Mouse (Mus musculus): ENCODE data around the gene Cdk6. TPM values are rescaled to one million over a fixed set of nuclear protein-coding genes. Genes with fewer than 3 reads are reported as not detected.

The Cdk6 gene
- total and polyA plus RNA-seq, 3 experiments, result 79.0 to 318 (median 197) TPM

- TF ChIP-seq BHLHE40 (IDR thresholded peaks at IDR 0.05; ENCODE audit: borderline replicate concordance, low read depth, low read length) (peak; percentile 91), GATA1 (IDR thresholded peaks at IDR 0.05; ENCODE audit: low read depth, low read length) (peak; percentile 96), NELFE (IDR thresholded peaks at IDR 0.05; ENCODE audit: low read depth, low read length) (peak; percentile 56), MEF2A (IDR thresholded peaks at IDR 0.05; ENCODE audit: extremely low read depth, insufficient replicate concordance, low read depth, low read length, poor library complexity, severe bottlenecking) (peak; percentile 47; the same call in 1 of the 2 replicates), SMC3 (IDR thresholded peaks at IDR 0.05; ENCODE audit: low read depth, low read length) (no peak), MAZ (IDR thresholded peaks at IDR 0.05; ENCODE audit: low read depth, low read length) (peak; percentile 74), ETS1 (IDR thresholded peaks at IDR 0.05; ENCODE audit: low read depth, low read length) (peak; percentile 98), MYC (IDR thresholded peaks at IDR 0.05; ENCODE audit: low read depth, low read length) (peak; percentile 89), CHD2 (IDR thresholded peaks at IDR 0.05; ENCODE audit: low read length) (no peak), MAX (IDR thresholded peaks at IDR 0.05; ENCODE audit: low read length) (peak; percentile 87), USF1 (IDR thresholded peaks at IDR 0.05; ENCODE audit: low read depth, low read length) (peak; percentile 90), SIN3A (IDR thresholded peaks at IDR 0.05; ENCODE audit: low read length) (peak; percentile 95), ZNF384 (IDR thresholded peaks at IDR 0.05; ENCODE audit: low read depth, low read length) (peak; percentile 46; the same call in 1 of the 2 replicates), TAL1 (IDR thresholded peaks at IDR 0.05; ENCODE audit: low read length) (peak; percentile 46), EP300 (IDR thresholded peaks at IDR 0.05; ENCODE audit: low read depth in 1 of 2, low read length in 2 of 2) (peak; percentile 85 to 95), UBTF (IDR thresholded peaks at IDR 0.05; ENCODE audit: borderline replicate concordance, insufficient read depth, low read depth, low read length) (no peak)
These were observed 173.6 kb downstream of the Cdk6 start (continued) for GRCm38 (mm10) chr5:3514901-3515311.

- H3K27me3 ChIP-seq (ENCODE audit: control insufficient read depth in 1 of 2, insufficient read depth in 2 of 2, low read length in 2 of 2), result no peaks in the 10 kb centered on the region
- peak overlapping the region; percentile 55 for H3K9ac ChIP-seq (ENCODE audit: control insufficient read depth, low read depth, low read length, poor library complexity, severe bottlenecking)
- H3K79me2 ChIP-seq (ENCODE audit: control insufficient read depth, insufficient read depth, low read length, poor library complexity), result peaks cover 12% of the 10 kb centered on the region; the same call in 1 of the 2 replicates
- H3K4me3 ChIP-seq (ENCODE audit: control insufficient read depth in 1 of 2, insufficient read depth in 1 of 2, low read depth in 2 of 2, low read length in 2 of 2), result peak overlapping the region; percentile 25 to 56; a peak in 3 of 4 replicates
- H3K4me1 ChIP-seq (ENCODE audit: control insufficient read depth in 1 of 2, insufficient read depth in 2 of 2, low read length in 2 of 2), result peaks cover 36 to 46% of the 10 kb centered on the region in 2 experiments
- no peak for DNase-seq (ENCODE audit: low read depth, low spot score)
- H3K36me3 ChIP-seq (ENCODE audit: control insufficient read depth in 1 of 2, insufficient read depth in 2 of 2, low read length in 2 of 2), result peaks cover 44 to 62% of the 10 kb centered on the region in 2 experiments
- no peak for TF ChIP-seq TBP (IDR thresholded peaks at IDR 0.05; ENCODE audit: low read depth, low read length)
- TF ChIP-seq ELF1 (IDR thresholded peaks at IDR 0.05; ENCODE audit: low read depth, low read length), result no peak
- no peak for TF ChIP-seq NELFE (IDR thresholded peaks at IDR 0.05; ENCODE audit: low read depth, low read length)
- TF ChIP-seq ZC3H11A (IDR thresholded peaks at IDR 0.05; ENCODE audit: low read depth, low read length), result no peak
- no peak for TF ChIP-seq MYC (IDR thresholded peaks at IDR 0.05; ENCODE audit: low read depth, low read length)
- no peak for TF ChIP-seq TAL1 (IDR thresholded peaks at IDR 0.05; ENCODE audit: low read length)
- TF ChIP-seq HCFC1 (IDR thresholded peaks at IDR 0.05; ENCODE audit: low read depth, low read length), result 0 out of 2 replicates have a peak, but pooled peaks have one; percentile 28
- TF ChIP-seq SMC3 (IDR thresholded peaks at IDR 0.05; ENCODE audit: low read depth, low read length), result no peak
- no peak for TF ChIP-seq SIN3A (IDR thresholded peaks at IDR 0.05; ENCODE audit: low read length)
- TF ChIP-seq MAFK (IDR thresholded peaks at IDR 0.05; ENCODE audit: borderline replicate concordance, low read depth, low read length), result no peak
- peak in 1 of 2 experiments; percentile 44; a peak in 1 of 4 replicates for TF ChIP-seq POLR2A (IDR thresholded peaks at IDR 0.05; ENCODE audit: control insufficient read depth in 1 of 2, insufficient read depth in 1 of 2, low read depth in 1 of 2, low read length in 2 of 2, poor library complexity in 1 of 2)
- no peak for TF ChIP-seq MEF2A (IDR thresholded peaks at IDR 0.05; ENCODE audit: extremely low read depth, insufficient replicate concordance, low read depth, low read length, poor library complexity, severe bottlenecking)
- TF ChIP-seq MAX (IDR thresholded peaks at IDR 0.05; ENCODE audit: low read length), result peak; percentile 23; the same call in 1 of the 2 replicates
- TF ChIP-seq MAZ (IDR thresholded peaks at IDR 0.05; ENCODE audit: low read depth, low read length), result no peak
- peak; percentile 49; the same call in 1 of the 2 replicates for TF ChIP-seq GATA1 (IDR thresholded peaks at IDR 0.05; ENCODE audit: low read depth, low read length)
- TF ChIP-seq RAD21 (IDR thresholded peaks at IDR 0.05; ENCODE audit: low read depth, low read length), result no peak
- no peak for TF ChIP-seq POLR2AphosphoS2 (IDR thresholded peaks at IDR 0.05; ENCODE audit: low read length)
- no peaks in the 10 kb centered on the region for H3K9me3 ChIP-seq (replicated peaks; ENCODE audit: insufficient read depth, low read length)
- H3K27ac ChIP-seq (ENCODE audit: control insufficient read depth, low read depth, low read length), result peak overlapping the region; percentile 91
These were observed 174.2 kb downstream of the Cdk6 start for GRCm38 (mm10) chr5:3515477-3515876.
